Mouse (Mus musculus) embryonic facial prominence, embryonic 10.5 days (tissue): ENCODE results near the gene Trappc2l. TPM values are rescaled to one million over a fixed set of nuclear protein-coding genes. Genes with fewer than 3 reads are reported as not detected.
"Not testable (repeated sequence)": the region's sequence is repeated elsewhere in the genome, so short reads cannot be mapped to it uniquely, and the experiment has no call there.

Experiments used
- DNase-seq: peaks from one replicate; pipeline ENCODE4 v3.0.0-alpha.2; 2017; ENCODE audit warnings: low spot score
- H3K27ac ChIP-seq: fragments of 300-500 bp; sonication (generic); replicated peaks from 2 replicates; pipeline ENCODE4 v1.5.1; 2016; ENCODE audit warnings: mild to moderate bottlenecking
- H3K27me3 ChIP-seq: fragments of 300-500 bp; sonication (generic); replicated peaks from 2 replicates; pipeline ENCODE4 v1.6.1; 2016; ENCODE audit warnings: low read depth, mild to moderate bottlenecking; ENCODE audit not compliant: poor library complexity, severe bottlenecking
- H3K36me3 ChIP-seq: fragments of 300-500 bp; sonication (generic); replicated peaks from 2 replicates; pipeline ENCODE4 v1.6.1; 2016; ENCODE audit warnings: mild to moderate bottlenecking, moderate library complexity
- H3K4me1 ChIP-seq: fragments of 300-500 bp; sonication (generic); 2 replicates; pipeline ENCODE4 v1.6.1; 2016
- H3K4me3 ChIP-seq: fragments of 300-500 bp; sonication (generic); 2 replicates; pipeline ENCODE4 v1.5.1; 2016; ENCODE audit warnings: mild to moderate bottlenecking, moderate library complexity
- H3K9me3 ChIP-seq: fragments of 300-500 bp; sonication (generic); 2 replicates; pipeline ENCODE4 v1.6.1; 2016; ENCODE audit warnings: mild to moderate bottlenecking
- WGBS: fragments of 180-500 bp; shearing (Covaris S2); methylation state at CpG from one replicate; pipeline ENCODE4 v1.1.7; 2016; 5-methylcytosine and 5-hydroxymethylcytosine counted together
- polyA plus RNA-seq: library from polyadenylated mRNA; unstranded; fragments of >200 nt; fragmentation: Nextera tagmentation; extraction: Ambion mirVana; gene quantifications from 2 replicates; pipeline ENCODE4 v1.2.1, GENCODE M21; 2016

Trappc2l gene
- polyA plus RNA-seq, 1 experiment from 2014 or later: 49.6 TPM

GRCm38 (mm10) chr8:122573176-122573575 lies 38.3 kb upstream of the Trappc2l start:
- not testable (repeated sequence) for H3K27ac ChIP-seq, H3K4me3 ChIP-seq, H3K27me3 ChIP-seq, DNase-seq, H3K9me3 ChIP-seq
- Histone ChIP-seq H3K36me3 (peaks cover 67% of the 10 kb centered on the region), H3K4me1 (peaks cover 74% of the 10 kb centered on the region)
- WGBS: 49% methylated on average over 4 of the region's 4 CpGs

- 67% methylated on average over 9 of the region's 9 CpGs for WGBS
- Histone ChIP-seq H3K4me1 (peaks cover 76% of the 10 kb centered on the region), H3K9me3 (no peaks in the 10 kb centered on the region), H3K27me3 (no peaks in the 10 kb centered on the region), H3K27ac (no peak overlapping the region; the same call in 1 of the 2 replicates), H3K4me3 (no peak overlapping the region), H3K36me3 (peaks cover 67% of the 10 kb centered on the region)
- no peak for DNase-seq
Observed at GRCm38 (mm10) chr8:122573577-122573976, 37.9 kb upstream of the Trappc2l start.

GRCm38 (mm10) chr8:122574264-122574663 lies 37.2 kb upstream of the Trappc2l start:
- 64% methylated on average over 3 of the region's 3 CpGs for WGBS
- no peak for DNase-seq
- H3K27me3 ChIP-seq: no peaks in the 10 kb centered on the region
- H3K9me3 ChIP-seq: no peaks in the 10 kb centered on the region
- H3K36me3 ChIP-seq: peaks cover 61% of the 10 kb centered on the region
- H3K4me1 ChIP-seq: peaks cover 76% of the 10 kb centered on the region
- no peak overlapping the region for H3K27ac ChIP-seq
- H3K4me3 ChIP-seq: no peak overlapping the region

- Histone ChIP-seq H3K4me1 (peaks cover 76% of the 10 kb centered on the region), H3K9me3 (no peaks in the 10 kb centered on the region), H3K27me3 (no peaks in the 10 kb centered on the region), H3K27ac (no peak overlapping the region), H3K4me3 (peak overlapping the region; percentile 72; the same call in 1 of the 2 replicates), H3K36me3 (peaks cover 56% of the 10 kb centered on the region)
- no peak for DNase-seq
- 55% methylated on average over 10 of the region's 10 CpGs for WGBS
Observed at GRCm38 (mm10) chr8:122574667-122575251, 36.7 kb upstream of the Trappc2l start.

GRCm38 (mm10) chr8:122575286-122575685 lies 36.2 kb upstream of the Trappc2l start:
- Histone ChIP-seq H3K27me3 (no peaks in the 10 kb centered on the region), H3K9me3 (no peaks in the 10 kb centered on the region), H3K36me3 (peaks cover 51% of the 10 kb centered on the region), H3K4me1 (peaks cover 76% of the 10 kb centered on the region), H3K27ac (peak overlapping the region; percentile 31), H3K4me3 (peak overlapping the region; percentile 72)
- no peak for DNase-seq
- WGBS: 77% methylated on average over 8 of the region's 8 CpGs

GRCm38 (mm10) chr8:122575735-122576647 lies 35.4 kb upstream of the Trappc2l start:
- H3K36me3 ChIP-seq: peaks cover 44% of the 10 kb centered on the region
- no peaks in the 10 kb centered on the region for H3K9me3 ChIP-seq
- H3K4me3 ChIP-seq: peak overlapping the region; percentile 72
- peaks cover 80% of the 10 kb centered on the region for H3K4me1 ChIP-seq
- 18% methylated on average over 21 of the region's 21 CpGs for WGBS
- peak overlapping the region; percentile 90 for H3K27ac ChIP-seq
- peak; percentile 34 for DNase-seq
- H3K27me3 ChIP-seq: no peaks in the 10 kb centered on the region

- peak; percentile 96 for DNase-seq
- Histone ChIP-seq H3K36me3 (peaks cover 38% of the 10 kb centered on the region), H3K27ac (peak within 1 kb of the TSS; percentile 90), H3K27me3 (no peaks in the 10 kb centered on the region), H3K4me1 (peaks cover 84% of the 10 kb centered on the region), H3K9me3 (no peaks in the 10 kb centered on the region), H3K4me3 (peak within 1 kb of the TSS; percentile 72)
- under 1% methylated on average over 39 of the region's 39 CpGs for whole genome bisulfite sequencing
Observed at GRCm38 (mm10) chr8:122576648-122577022, 34.8 kb upstream of the Trappc2l start, which contains the start of gene Aprt. Gene Aprt (minus strand): TSS chr8:122576909.

GRCm38 (mm10) chr8:122577116-122577515 lies 34.3 kb upstream of the Trappc2l start:
- no peak for DNase-seq
- no peaks in the 10 kb centered on the region for H3K9me3 ChIP-seq
- 44% methylated on average over 10 of the region's 10 CpGs for WGBS
- peak overlapping the region; percentile 72 for H3K4me3 ChIP-seq
- peaks cover 33% of the 10 kb centered on the region for H3K36me3 ChIP-seq
- H3K27me3 ChIP-seq: no peaks in the 10 kb centered on the region
- peak overlapping the region; percentile 90 for H3K27ac ChIP-seq
- H3K4me1 ChIP-seq: peaks cover 84% of the 10 kb centered on the region

GRCm38 (mm10) chr8:122579196-122579595 lies 32.2 kb upstream of the Trappc2l start:
- H3K36me3 ChIP-seq: peaks cover 12% of the 10 kb centered on the region
- no peaks in the 10 kb centered on the region for H3K9me3 ChIP-seq
- peak overlapping the region; percentile 71 for H3K27ac ChIP-seq
- peak overlapping the region; percentile 11; the same call in 1 of the 2 replicates for H3K4me3 ChIP-seq
- DNase-seq: peak; percentile 59
- peaks cover 67% of the 10 kb centered on the region for H3K4me1 ChIP-seq
- no peaks in the 10 kb centered on the region for H3K27me3 ChIP-seq
- 22% methylated on average over 7 of the region's 7 CpGs for WGBS

- H3K4me1 ChIP-seq: peaks cover 58% of the 10 kb centered on the region
- peak overlapping the region; percentile 54 for H3K27ac ChIP-seq
- H3K36me3 ChIP-seq: no peaks in the 10 kb centered on the region
- WGBS: 72% methylated on average over 15 of the region's 15 CpGs
- H3K9me3 ChIP-seq: no peaks in the 10 kb centered on the region
- peak; percentile 70 for DNase-seq
- H3K27me3 ChIP-seq: no peaks in the 10 kb centered on the region
- 0 out of 2 replicates have a peak overlapping the region, but pooled peaks have one; percentile 4 for H3K4me3 ChIP-seq
Observed at GRCm38 (mm10) chr8:122580926-122581325, 30.5 kb upstream of the Trappc2l start.

- no peaks in the 10 kb centered on the region for H3K9me3 ChIP-seq
- H3K27me3 ChIP-seq: no peaks in the 10 kb centered on the region
- peaks cover 33% of the 10 kb centered on the region for H3K4me1 ChIP-seq
- H3K4me3 ChIP-seq: no peak overlapping the region
- no peak overlapping the region for H3K27ac ChIP-seq
- DNase-seq: no peak
- no peaks in the 10 kb centered on the region for H3K36me3 ChIP-seq
- WGBS: 85% methylated on average over 9 of the region's 9 CpGs
Observed at GRCm38 (mm10) chr8:122584981-122585380, 26.5 kb upstream of the Trappc2l start.

- Histone ChIP-seq H3K4me3 (no peak overlapping the region), H3K9me3 (no peaks in the 10 kb centered on the region), H3K27me3 (no peaks in the 10 kb centered on the region), H3K4me1 (peaks cover 28% of the 10 kb centered on the region), H3K36me3 (no peaks in the 10 kb centered on the region), H3K27ac (no peak overlapping the region; the same call in 1 of the 2 replicates)
- no peak for DNase-seq
- 58% methylated on average over 14 of the region's 14 CpGs for WGBS
Observed at GRCm38 (mm10) chr8:122585411-122585891, 26.0 kb upstream of the Trappc2l start.
